In the genomic region with DNA sequence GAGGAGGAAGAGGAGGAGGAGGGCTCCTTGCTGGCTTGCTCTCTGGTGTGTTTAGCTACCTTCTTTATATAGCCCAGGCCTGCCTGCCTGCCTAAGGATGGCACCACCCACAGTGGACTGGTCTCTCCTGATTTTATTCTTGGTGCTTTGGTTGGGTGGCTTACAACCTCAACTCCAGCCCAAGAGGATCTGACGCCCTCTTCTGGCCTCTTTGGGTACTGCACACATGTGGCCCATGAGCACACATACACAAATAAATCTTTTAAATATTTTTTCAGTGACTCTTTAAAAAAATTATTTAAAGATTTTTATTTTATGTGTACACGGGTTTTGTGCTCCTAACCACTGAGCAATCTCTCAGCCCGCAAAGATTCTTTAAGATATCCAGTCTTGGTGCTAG, we compare ENCODE assay signal across 19 mouse cellular contexts. TPM values are rescaled to one million over a fixed set of nuclear protein-coding genes. Genes with fewer than 3 reads are reported as not detected.
DNase-seq lines count a peak whose midpoint lies in the region; ATAC-seq and TF ChIP-seq lines count a peak whose summit lies in the region.
"Had no signal": no experiment of that assay in that cellular context is flagged by ENCODE, and none has a peak within 500 bp of the region (broad histone marks: within the 10 kb centered on the region; RNA-seq: fewer than 3 reads in every experiment).

No protein-coding gene starts in this region.

- H3K9me3 ChIP-seq in liver, embryonic 12.5 days (replicated peaks): no peaks in the 10 kb centered on the region
- H3K9me3 ChIP-seq in E14TG2a.4 (ENCODE audit: low read length): no peaks in the 10 kb centered on the region
- H3K9me3 ChIP-seq: embryonic facial prominence, embryonic 13.5 days; heart, embryonic 13.5 days; liver, embryonic 15.5 days had no signal

- no peaks in the 10 kb centered on the region for H3K79me2 ChIP-seq in liver, adult 2 months (ENCODE audit: control insufficient read depth, insufficient read depth, low read length)

- no peak for ATAC-seq in liver, embryonic 12.5 days
- ATAC-seq: Patski had no signal

- no peaks in the 10 kb centered on the region for H3K4me1 ChIP-seq in liver, adult 2 months (ENCODE audit: control insufficient read depth, insufficient read depth, low read length)
- H3K4me1 ChIP-seq in liver, embryonic 12.5 days: no peaks in the 10 kb centered on the region
- peaks cover 49% of the 10 kb centered on the region for H3K4me1 ChIP-seq in E14TG2a.4 (replicated peaks; ENCODE audit: low read depth, low read length)
- H3K4me1 ChIP-seq: forebrain, embryonic 10.5 days; liver, embryonic 15.5 days had no signal

- H3K4me2 ChIP-seq in liver, embryonic 12.5 days: no peak overlapping the region
- H3K4me2 ChIP-seq: embryonic facial prominence, embryonic 13.5 days; heart, embryonic 13.5 days; liver, embryonic 15.5 days had no signal

- TF ChIP-seq POLR2A in liver, adult 2 months (IDR thresholded peaks at IDR 0.05; ENCODE audit: extremely low read depth, insufficient read depth, low read length): no peak

- H3K27me3 ChIP-seq in liver, adult 2 months (ENCODE audit: control insufficient read depth, insufficient read depth, low read length): no peaks in the 10 kb centered on the region
- no peaks in the 10 kb centered on the region for H3K27me3 ChIP-seq in liver, embryonic 12.5 days (replicated peaks)
- no peaks in the 10 kb centered on the region for H3K27me3 ChIP-seq in E14TG2a.4 (ENCODE audit: insufficient read depth, low read length)
- H3K27me3 ChIP-seq: embryonic facial prominence, embryonic 13.5 days; liver, embryonic 15.5 days had no signal

- H3K27ac ChIP-seq in gastrocnemius, adult 2 months: no peak overlapping the region
- H3K27ac ChIP-seq in liver, adult 2 months (replicated peaks; ENCODE audit: insufficient read depth, low read depth, low read length): no peak overlapping the region
- H3K27ac ChIP-seq in liver, embryonic 12.5 days: no peak overlapping the region
- H3K27ac ChIP-seq: embryonic facial prominence, embryonic 13.5 days; forebrain, embryonic 10.5 days; heart, embryonic 13.5 days; hindbrain, embryonic 10.5 days; liver, embryonic 15.5 days had no signal

- H3K9ac ChIP-seq in liver, adult 2 months (ENCODE audit: low read depth, low read length): no peak overlapping the region
- H3K9ac ChIP-seq in liver, embryonic 12.5 days: no peak overlapping the region
- H3K9ac ChIP-seq: embryonic facial prominence, embryonic 13.5 days; heart, embryonic 13.5 days; liver, embryonic 15.5 days had no signal

- 55% methylated on average over 3 of the region's 3 CpGs for WGBS in liver, adult 2 months
- 36% methylated on average over 3 of the region's 3 CpGs for WGBS in liver, embryonic 12.5 days (ENCODE audit: insufficient replicate concordance)

- TF ChIP-seq CTCF in gastrocnemius, adult 2 months (IDR thresholded peaks at IDR 0.05): peak; percentile 44; the same call in 1 of the 2 replicates
- peak; percentile 52 for TF ChIP-seq CTCF in liver, adult 2 months (IDR thresholded peaks at IDR 0.05; ENCODE audit: low read depth, low read length)
- TF ChIP-seq CTCF in E14TG2a.4 (conservative IDR thresholded peaks at IDR 0.05; ENCODE audit: low read length): peak; percentile 93

- DNase-seq in gastrocnemius, adult 2 months: no peak
- no peak for DNase-seq in gastrocnemius, postnatal 10 days
- no peak for DNase-seq in liver, adult 2 months (ENCODE audit: extremely low read depth, low read depth, low spot score)
- peak; percentile 40 for DNase-seq in induced T-regulatory cell, adult 2 months (ENCODE audit: low read depth)
- no peak for DNase-seq in frontal cortex, adult 2 months (ENCODE audit: extremely low spot score in 1 of 2, low spot score in 1 of 2)
- DNase-seq in lung, postnatal 10 days: no peak
- DNase-seq: adrenal gland, adult 2 months; cerebellum, postnatal 36 days; kidney, adult 11 months; spleen, adult 18-20 months had no signal

- H3K4me3 ChIP-seq in gastrocnemius, adult 2 months: no peak overlapping the region
- no peak overlapping the region for H3K4me3 ChIP-seq in liver, adult 2 months (ENCODE audit: insufficient read depth, low read depth, low read length)
- no peak overlapping the region for H3K4me3 ChIP-seq in liver, embryonic 12.5 days
- H3K4me3 ChIP-seq in E14TG2a.4 (replicated peaks; ENCODE audit: low read length): no peak overlapping the region
- H3K4me3 ChIP-seq: embryonic facial prominence, embryonic 13.5 days; forebrain, embryonic 10.5 days; heart, embryonic 13.5 days; hindbrain, embryonic 10.5 days; liver, embryonic 15.5 days had no signal

- intact Hi-C loops in gastrocnemius, adult 2 months (cut with DNase I): no loop called here

- no peaks in the 10 kb centered on the region for H3K36me3 ChIP-seq in liver, adult 2 months (ENCODE audit: control insufficient read depth, insufficient read depth, low read length)
- no peaks in the 10 kb centered on the region for H3K36me3 ChIP-seq in liver, embryonic 12.5 days
- H3K36me3 ChIP-seq in E14TG2a.4 (ENCODE audit: insufficient read depth, low read length): no peaks in the 10 kb centered on the region
- H3K36me3 ChIP-seq: embryonic facial prominence, embryonic 13.5 days; forebrain, embryonic 10.5 days; heart, embryonic 13.5 days; hindbrain, embryonic 10.5 days; liver, embryonic 15.5 days had no signal

RNA-seq across cellular contexts. Expression of a gene that starts 25.0 kb away (rescaled TPM):
- 1,000 to 10,000 TPM in 1 of 2 experiments, 100 to 1,000 TPM in 1; 776 to 2,566 TPM for total RNA-seq in gastrocnemius, adult 2 months (2021)
- total RNA-seq in gastrocnemius, postnatal 10 days (2021): 100 to 1,000 TPM; 526 to 721 TPM
- total RNA-seq in liver, adult 2 months (2014; rRNA removed): 0.74 and 3.9 TPM in 2 replicates
- polyA plus RNA-seq in liver, adult 2 months (2012; rRNA removed): not detected in 2 replicates
- polyA plus RNA-seq in liver, embryonic 12.5 days (2016; fragmentation: Nextera tagmentation; extraction: Ambion mirVana): 0.35 and 2.5 TPM in 2 replicates
- 1.8 TPM in 2 replicates for polyA plus RNA-seq in frontal cortex, adult 2 months (2012; rRNA removed)
- total RNA-seq: adrenal gland, adult 2 months; monocyte, adult 5-6 weeks had no signal
- polyA plus RNA-seq: adrenal gland, adult 2 months; embryonic facial prominence, embryonic 13.5 days; forebrain, embryonic 10.5 days; Patski had no signal

RNA-seq across cellular contexts. Expression of a gene that starts 25.8 kb away (rescaled TPM):
- 1 to 10 TPM; 3.9 to 6.0 TPM for total RNA-seq in gastrocnemius, adult 2 months (2021)
- 1 to 10 TPM; 1.1 to 1.5 TPM for total RNA-seq in gastrocnemius, postnatal 10 days (2021)
- 4.1 and 5.9 TPM in 2 replicates for total RNA-seq in liver, adult 2 months (2014; rRNA removed)
- 11.6 and 19.5 TPM in 2 replicates for polyA plus RNA-seq in liver, adult 2 months (2012; rRNA removed)
- 2.5 and 2.7 TPM in 2 replicates for polyA plus RNA-seq in liver, embryonic 12.5 days (2016; fragmentation: Nextera tagmentation; extraction: Ambion mirVana)
- 65.9 and 80.2 TPM in 2 replicates for polyA plus RNA-seq in frontal cortex, adult 2 months (2012; rRNA removed)
- total RNA-seq: monocyte, adult 5-6 weeks had no signal

Comparison
In these comparisons a context has a peak if more than half of its experiments do, and no peak if none do; other contexts are left out.
1. RNA of a gene that starts 25.0 kb away (total RNA-seq): 776 to 2,566 TPM in gastrocnemius, adult 2 months and 526 to 721 TPM in gastrocnemius, postnatal 10 days; 0.74 to 3.9 TPM in liver, adult 2 months; every median in the first group is over 100 times any median in the second.
2. Peak in every context shown above with its lines, with median percentiles within 50 percentile points of each other: CTCF ChIP-seq.